Mouse (Mus musculus) liver, embryonic 14.5 days (tissue): ENCODE results near the gene Fam196b. TPM values are rescaled to one million over a fixed set of nuclear protein-coding genes. Genes with fewer than 3 reads are reported as not detected.

Experiments
- ATAC-seq: fragments of 200-750 bp; cut with Nextera tagmentation; 2 replicates; pipeline ENCODE4 v1.8.0; 2017; ENCODE audit warnings: moderate number of reproducible peaks, mild to moderate bottlenecking, moderate library complexity; ENCODE audit not compliant: insufficient read depth
- DNase-seq, 3 experiments: peaks; one replicate each; pipeline ENCODE4 v3.0.0-alpha.2; 2012 to 2013; ENCODE audit warnings: low read depth in 3 of 3, low spot score in 3 of 3
- H3K27ac ChIP-seq: fragments of 300-500 bp; sonication (generic); 2 replicates; pipeline ENCODE4 v1.5.1; 2014; ENCODE audit warnings: moderate library complexity, mild to moderate bottlenecking, control low read depth, inconsistent platforms
- H3K27me3 ChIP-seq: fragments of 300-500 bp; sonication (generic); 2 replicates; pipeline ENCODE4 v1.6.1; 2014; ENCODE audit warnings: mild to moderate bottlenecking, low read length, moderate library complexity; ENCODE audit not compliant: control insufficient read depth, insufficient read depth
- H3K36me3 ChIP-seq: fragments of 300-500 bp; sonication (generic); replicated peaks from 2 replicates; pipeline ENCODE4 v1.6.1; 2014; ENCODE audit warnings: low read depth; ENCODE audit not compliant: control insufficient read depth, insufficient read depth
- H3K4me1 ChIP-seq, 2 experiments: fragments of 200-500 bp in 1 of 2; fragments of 300-500 bp in 1 of 2; sonication (generic) in 1 of 2; replicated peaks; 2 replicates each; pipeline ENCODE4 v1.6.1; 2012 to 2014; ENCODE audit warnings: antibody characterized with exemption in 1 of 2, inconsistent platforms in 1 of 2, low read length in 1 of 2; ENCODE audit not compliant: control insufficient read depth in 2 of 2, insufficient read depth in 2 of 2
- H3K4me2 ChIP-seq: fragments of 300-500 bp; sonication (generic); 2 replicates; pipeline ENCODE4 v1.6.1; 2014; ENCODE audit warnings: low read depth, mild to moderate bottlenecking, control low read depth, moderate library complexity
- H3K4me3 ChIP-seq, 2 experiments: fragments of 200-500 bp in 1 of 2; fragments of 300-500 bp in 1 of 2; sonication (generic) in 1 of 2; 2 replicates each; pipeline ENCODE4 v1.5.1; 2012 to 2014; ENCODE audit warnings: low read depth in 2 of 2, low read length in 2 of 2, mild to moderate bottlenecking in 2 of 2, control low read depth in 1 of 2, inconsistent platforms in 1 of 2, moderate library complexity in 1 of 2; ENCODE audit not compliant: insufficient read depth in 1 of 2
- H3K9ac ChIP-seq: fragments of 300-500 bp; sonication (generic); replicated peaks from 2 replicates; pipeline ENCODE4 v1.6.1; 2014; ENCODE audit warnings: mild to moderate bottlenecking, control low read depth, moderate library complexity
- H3K9me3 ChIP-seq: fragments of 300-500 bp; sonication (generic); 2 replicates; pipeline ENCODE4 v1.6.1; 2016; ENCODE audit warnings: low read length, mixed read lengths; ENCODE audit not compliant: control insufficient read depth
- CTCF ChIP-seq: IDR thresholded peaks from 2 replicates; pipeline ENCODE4 v1.5.1; 2016; ENCODE audit warnings: antibody characterized with exemption, low read depth, control low read depth
- EP300 ChIP-seq: IDR thresholded peaks from 2 replicates; pipeline ENCODE4 v1.6.1; 2016; ENCODE audit warnings: antibody characterized with exemption, low read depth
- WGBS: fragments of 180-500 bp; shearing (Covaris S2); extraction: QIAGEN DNeasy Blood & Tissue Kit; methylation state at CpG from one replicate; pipeline ENCODE4 v1.1.7; 2014; ENCODE audit not compliant: insufficient replicate concordance; 5-methylcytosine and 5-hydroxymethylcytosine counted together
- polyA plus RNA-seq, 2 experiments: library from polyadenylated mRNA; depleted of rRNA in 1 of 2; stranded (reverse) in 1 of 2; unstranded in 1 of 2; fragments of >200 nt; fragmentation: Nextera tagmentation in 1 of 2; extraction: Ambion mirVana in 1 of 2; gene quantifications; 2 replicates each; pipeline versions ENCODE4 v1.2.1 to v1.2.3; 2012 to 2014

Fam196b gene
- polyA plus RNA-seq, 2 experiments = 0.03 TPM; not detected in 1

- no peak for DNase-seq
- no peak overlapping the region for H3K27ac ChIP-seq
- no peaks in the 10 kb centered on the region for H3K27me3 ChIP-seq
- no peak for ATAC-seq
- no peaks in the 10 kb centered on the region for H3K9me3 ChIP-seq
- no peak overlapping the region for H3K4me3 ChIP-seq
- no peaks in the 10 kb centered on the region for H3K4me1 ChIP-seq
- H3K36me3 ChIP-seq = no peaks in the 10 kb centered on the region
- 59% methylated on average over 4 of the region's 4 CpGs for WGBS
- H3K9ac ChIP-seq = no peak overlapping the region
- H3K4me2 ChIP-seq = no peak overlapping the region
- TF ChIP-seq EP300 (no peak), CTCF (no peak)
Observed at GRCm38 (mm10) chr11:34343742-34344307, 29.2 kb downstream of the Fam196b start.

DNA sequence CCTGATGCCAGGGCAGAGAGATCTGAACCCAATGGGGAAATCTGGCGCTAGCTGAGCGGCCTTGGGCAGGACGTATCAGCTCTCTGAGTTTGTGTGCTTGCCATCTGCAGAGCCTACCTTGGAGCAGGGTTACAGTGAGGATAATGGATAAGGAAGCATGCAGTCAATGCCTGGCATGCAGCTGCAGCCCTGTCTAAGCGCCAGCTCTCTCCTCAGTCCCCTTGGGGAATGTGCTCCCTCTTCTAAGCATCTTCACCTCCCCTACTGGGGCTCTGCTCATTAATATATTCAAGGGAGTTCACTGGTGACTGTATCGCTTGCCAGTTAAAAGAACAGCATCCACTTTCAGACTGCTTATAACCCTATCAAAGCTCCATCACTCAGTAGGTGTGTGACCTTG is 29.7 kb downstream of the Fam196b start:
- H3K27me3 ChIP-seq = no peaks in the 10 kb centered on the region
- TF ChIP-seq EP300 (no peak), CTCF (no peak)
- no peak overlapping the region for H3K9ac ChIP-seq
- no peak overlapping the region for H3K27ac ChIP-seq
- ATAC-seq (no peak), DNase-seq (no peak)
- WGBS = 69% methylated on average over 5 of the region's 5 CpGs
- no peaks in the 10 kb centered on the region for H3K9me3 ChIP-seq
- H3K36me3 ChIP-seq = no peaks in the 10 kb centered on the region
- no peak overlapping the region for H3K4me3 ChIP-seq
- H3K4me1 ChIP-seq = no peaks in the 10 kb centered on the region
- H3K4me2 ChIP-seq = no peak overlapping the region

- Histone ChIP-seq H3K27ac (no peak overlapping the region), H3K4me1 (no peaks in the 10 kb centered on the region), H3K4me2 (no peak overlapping the region), H3K4me3 (no peak overlapping the region), H3K27me3 (no peaks in the 10 kb centered on the region), H3K36me3 (no peaks in the 10 kb centered on the region), H3K9me3 (no peaks in the 10 kb centered on the region), H3K9ac (no peak overlapping the region)
- ATAC-seq (no peak), DNase-seq (no peak)
- TF ChIP-seq EP300 (no peak), CTCF (no peak)
- WGBS = 55% methylated on average over 4 of the region's 4 CpGs
Observed at GRCm38 (mm10) chr11:34348287-34348918, 33.8 kb downstream of the Fam196b start.

DNA sequence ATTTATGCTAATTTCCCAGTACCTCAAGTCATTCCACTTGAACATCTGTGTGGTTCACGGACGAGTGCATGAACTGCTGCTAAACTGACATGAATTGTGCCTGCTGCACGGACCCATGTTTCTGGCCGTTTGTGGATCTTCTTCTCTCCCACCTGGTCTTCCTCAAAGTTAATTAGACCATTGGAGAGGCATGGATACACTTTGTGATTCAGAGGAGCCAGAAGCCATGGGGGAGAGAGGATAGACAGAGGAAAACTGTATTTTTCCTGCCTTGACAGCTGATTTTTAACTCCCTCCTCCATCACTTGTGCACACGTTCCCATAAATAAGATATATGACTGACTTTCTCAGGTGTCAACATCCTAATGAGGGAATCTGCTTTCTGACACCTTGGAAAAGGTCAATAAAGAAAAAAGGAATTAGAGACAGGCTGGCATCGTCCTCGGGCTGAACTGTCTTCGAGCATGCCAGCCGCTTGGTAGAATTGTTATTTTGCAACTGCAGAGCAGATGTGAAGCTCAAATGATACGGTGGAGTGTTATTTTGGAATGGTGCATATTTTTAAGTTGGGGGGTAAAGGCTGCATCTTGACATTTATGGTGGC is 34.9 kb downstream of the Fam196b start:
- H3K9ac ChIP-seq = no peak overlapping the region
- DNase-seq (no peak), ATAC-seq (no peak)
- H3K27me3 ChIP-seq = no peaks in the 10 kb centered on the region
- H3K4me2 ChIP-seq = no peak overlapping the region
- no peak for TF ChIP-seq EP300
- no peak for TF ChIP-seq CTCF
- H3K4me1 ChIP-seq = no peaks in the 10 kb centered on the region
- H3K27ac ChIP-seq = no peak overlapping the region
- WGBS = 70% methylated on average over 10 of the region's 10 CpGs
- no peaks in the 10 kb centered on the region for H3K9me3 ChIP-seq
- no peaks in the 10 kb centered on the region for H3K36me3 ChIP-seq
- no peak overlapping the region for H3K4me3 ChIP-seq

DNA sequence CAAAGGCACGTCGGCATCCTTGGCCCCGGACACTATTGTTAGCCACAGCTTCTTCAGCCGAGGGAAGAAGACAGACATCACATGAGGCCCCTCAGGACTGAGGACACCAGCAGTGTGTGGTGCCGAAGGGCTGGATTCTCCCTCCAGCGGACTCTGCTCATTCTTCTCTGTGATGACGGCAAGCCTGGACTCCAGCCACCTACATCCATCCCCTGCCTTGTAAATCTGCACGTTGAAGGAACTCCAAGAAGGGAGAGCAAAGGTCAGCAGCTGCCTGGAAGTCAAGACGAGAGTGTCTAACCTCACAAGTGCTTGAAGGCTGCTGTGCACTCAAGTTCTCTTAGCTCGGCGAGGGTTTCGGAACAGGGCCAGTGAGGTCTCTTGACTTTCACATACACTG is 40.8 kb downstream of the Fam196b start:
- H3K27me3 ChIP-seq = no peaks in the 10 kb centered on the region
- H3K27ac ChIP-seq = no peak overlapping the region
- WGBS = 68% methylated on average over 12 of the region's 12 CpGs
- no peaks in the 10 kb centered on the region for H3K36me3 ChIP-seq
- TF ChIP-seq CTCF = no peak
- no peak for TF ChIP-seq EP300
- H3K9me3 ChIP-seq = no peaks in the 10 kb centered on the region
- DNase-seq = no peak
- no peak overlapping the region for H3K4me2 ChIP-seq
- no peak overlapping the region for H3K4me3 ChIP-seq
- H3K4me1 ChIP-seq = no peaks in the 10 kb centered on the region
- H3K9ac ChIP-seq = no peak overlapping the region
- no peak for ATAC-seq
